Mouse (Mus musculus): Measurements from ENCODE around the gene Phf21a. TPM values are rescaled to one million over a fixed set of nuclear protein-coding genes. Genes with fewer than 3 reads are reported as not detected.
"Not testable (repeated sequence)": the region's sequence is repeated elsewhere in the genome, so short reads cannot be mapped to it uniquely, and the experiment has no call there.

Gene Phf21a
- polyA plus RNA-seq, 1 experiment from 2014 or later = 17.9 TPM

GRCm38 (mm10) chr2:92147925-92148750 lies 55.2 kb downstream of the Phf21a start:
- not testable (repeated sequence) for ATAC-seq; H3K9ac ChIP-seq (ENCODE audit: low read depth, low read length); H3K4me3 ChIP-seq (ENCODE audit: low read length); H3K9me3 ChIP-seq (ENCODE audit: control insufficient read depth, low read length); H3K4me2 ChIP-seq (ENCODE audit: low read depth, low read length); H3K36me3 ChIP-seq (ENCODE audit: control insufficient read depth, insufficient read depth, low read length); H3K4me1 ChIP-seq (ENCODE audit: control insufficient read depth, insufficient read depth, low read length); H3K27ac ChIP-seq (ENCODE audit: low read length); H3K27me3 ChIP-seq (replicated peaks; ENCODE audit: control insufficient read depth, insufficient read depth, low read length)
- 79% methylated on average over 5 of the region's 5 CpGs for WGBS

- Histone ChIP-seq H3K27ac (ENCODE audit: low read length) (no peak overlapping the region), H3K27me3 (replicated peaks; ENCODE audit: control insufficient read depth, insufficient read depth, low read length) (no peaks in the 10 kb centered on the region), H3K9ac (ENCODE audit: low read depth, low read length) (no peak overlapping the region), H3K4me3 (ENCODE audit: low read length) (no peak overlapping the region), H3K4me2 (ENCODE audit: low read depth, low read length) (no peak overlapping the region), H3K4me1 (ENCODE audit: control insufficient read depth, insufficient read depth, low read length) (no peaks in the 10 kb centered on the region), H3K36me3 (ENCODE audit: control insufficient read depth, insufficient read depth, low read length) (no peaks in the 10 kb centered on the region), H3K9me3 (ENCODE audit: control insufficient read depth, low read length) (no peaks in the 10 kb centered on the region)
- ATAC-seq = no peak
- 55% methylated on average over 10 of the region's 10 CpGs for WGBS
Measured at GRCm38 (mm10) chr2:92164291-92164690, 71.4 kb downstream of the Phf21a start.

GRCm38 (mm10) chr2:92166950-92167349 lies 74.0 kb downstream of the Phf21a start:
- H3K27ac ChIP-seq (ENCODE audit: low read length) = no peak overlapping the region
- no peak overlapping the region for H3K4me3 ChIP-seq (ENCODE audit: low read length)
- H3K27me3 ChIP-seq (replicated peaks; ENCODE audit: control insufficient read depth, insufficient read depth, low read length) = no peaks in the 10 kb centered on the region
- no peak overlapping the region for H3K4me2 ChIP-seq (ENCODE audit: low read depth, low read length)
- no peaks in the 10 kb centered on the region for H3K4me1 ChIP-seq (ENCODE audit: control insufficient read depth, insufficient read depth, low read length)
- 40% methylated on average over 7 of the region's 7 CpGs for WGBS
- H3K36me3 ChIP-seq (ENCODE audit: control insufficient read depth, insufficient read depth, low read length) = no peaks in the 10 kb centered on the region
- no peaks in the 10 kb centered on the region for H3K9me3 ChIP-seq (ENCODE audit: control insufficient read depth, low read length)
- H3K9ac ChIP-seq (ENCODE audit: low read depth, low read length) = no peak overlapping the region
- ATAC-seq = no peak

- Histone ChIP-seq H3K27me3 (replicated peaks; ENCODE audit: control insufficient read depth, insufficient read depth, low read length) (no peaks in the 10 kb centered on the region), H3K36me3 (ENCODE audit: control insufficient read depth, insufficient read depth, low read length) (no peaks in the 10 kb centered on the region), H3K4me2 (ENCODE audit: low read depth, low read length) (no peak overlapping the region), H3K9ac (ENCODE audit: low read depth, low read length) (no peak overlapping the region), H3K4me3 (ENCODE audit: low read length) (no peak overlapping the region), H3K9me3 (ENCODE audit: control insufficient read depth, low read length) (no peaks in the 10 kb centered on the region), H3K27ac (ENCODE audit: low read length) (peak overlapping the region; percentile 45), H3K4me1 (ENCODE audit: control insufficient read depth, insufficient read depth, low read length) (no peaks in the 10 kb centered on the region)
- 39% methylated on average over 8 of the region's 8 CpGs for WGBS
- peak; percentile 94 for ATAC-seq
Measured at GRCm38 (mm10) chr2:92171046-92171643, 78.2 kb downstream of the Phf21a start.

- Histone ChIP-seq H3K4me3 (ENCODE audit: low read length) (no peak overlapping the region), H3K27me3 (replicated peaks; ENCODE audit: control insufficient read depth, insufficient read depth, low read length) (no peaks in the 10 kb centered on the region), H3K4me2 (ENCODE audit: low read depth, low read length) (no peak overlapping the region), H3K4me1 (ENCODE audit: control insufficient read depth, insufficient read depth, low read length) (no peaks in the 10 kb centered on the region), H3K27ac (ENCODE audit: low read length) (no peak overlapping the region), H3K9ac (ENCODE audit: low read depth, low read length) (no peak overlapping the region), H3K9me3 (ENCODE audit: control insufficient read depth, low read length) (no peaks in the 10 kb centered on the region), H3K36me3 (ENCODE audit: control insufficient read depth, insufficient read depth, low read length) (no peaks in the 10 kb centered on the region)
- WGBS = 61% methylated on average over 5 of the region's 5 CpGs
- ATAC-seq = peak; percentile 54
Measured at GRCm38 (mm10) chr2:92172300-92172699, 79.4 kb downstream of the Phf21a start.

- Histone ChIP-seq H3K27ac (ENCODE audit: low read length) (no peak overlapping the region), H3K27me3 (replicated peaks; ENCODE audit: control insufficient read depth, insufficient read depth, low read length) (no peaks in the 10 kb centered on the region), H3K4me1 (ENCODE audit: control insufficient read depth, insufficient read depth, low read length) (no peaks in the 10 kb centered on the region), H3K36me3 (ENCODE audit: control insufficient read depth, insufficient read depth, low read length) (no peaks in the 10 kb centered on the region), H3K9me3 (ENCODE audit: control insufficient read depth, low read length) (no peaks in the 10 kb centered on the region), H3K9ac (ENCODE audit: low read depth, low read length) (no peak overlapping the region), H3K4me2 (ENCODE audit: low read depth, low read length) (no peak overlapping the region), H3K4me3 (ENCODE audit: low read length) (no peak overlapping the region)
- no peak for ATAC-seq
- 79% methylated on average over 4 of the region's 4 CpGs for WGBS
Measured at GRCm38 (mm10) chr2:92173186-92173585, 80.3 kb downstream of the Phf21a start.

- Histone ChIP-seq H3K9me3 (ENCODE audit: control insufficient read depth, low read length) (no peaks in the 10 kb centered on the region), H3K4me3 (ENCODE audit: low read length) (no peak overlapping the region), H3K36me3 (ENCODE audit: control insufficient read depth, insufficient read depth, low read length) (no peaks in the 10 kb centered on the region), H3K4me1 (ENCODE audit: control insufficient read depth, insufficient read depth, low read length) (no peaks in the 10 kb centered on the region), H3K4me2 (ENCODE audit: low read depth, low read length) (no peak overlapping the region), H3K9ac (ENCODE audit: low read depth, low read length) (no peak overlapping the region), H3K27ac (ENCODE audit: low read length) (no peak overlapping the region), H3K27me3 (replicated peaks; ENCODE audit: control insufficient read depth, insufficient read depth, low read length) (no peaks in the 10 kb centered on the region)
- WGBS = 75% methylated on average over 7 of the region's 7 CpGs
- no peak for ATAC-seq
Measured at GRCm38 (mm10) chr2:92174265-92174664, 81.3 kb downstream of the Phf21a start.

GRCm38 (mm10) chr2:92175002-92175401 lies 82.1 kb downstream of the Phf21a start:
- ATAC-seq = no peak
- Histone ChIP-seq H3K4me1 (ENCODE audit: control insufficient read depth, insufficient read depth, low read length) (no peaks in the 10 kb centered on the region), H3K4me3 (ENCODE audit: low read length) (no peak overlapping the region), H3K4me2 (ENCODE audit: low read depth, low read length) (no peak overlapping the region), H3K27me3 (replicated peaks; ENCODE audit: control insufficient read depth, insufficient read depth, low read length) (no peaks in the 10 kb centered on the region), H3K36me3 (ENCODE audit: control insufficient read depth, insufficient read depth, low read length) (no peaks in the 10 kb centered on the region), H3K9me3 (ENCODE audit: control insufficient read depth, low read length) (no peaks in the 10 kb centered on the region), H3K9ac (ENCODE audit: low read depth, low read length) (no peak overlapping the region), H3K27ac (ENCODE audit: low read length) (no peak overlapping the region)
- WGBS = 92% methylated on average over 4 of the region's 4 CpGs

GRCm38 (mm10) chr2:92176292-92176691 lies 83.4 kb downstream of the Phf21a start:
- Histone ChIP-seq H3K9me3 (ENCODE audit: control insufficient read depth, low read length) (no peaks in the 10 kb centered on the region), H3K4me2 (ENCODE audit: low read depth, low read length) (no peak overlapping the region), H3K27me3 (replicated peaks; ENCODE audit: control insufficient read depth, insufficient read depth, low read length) (no peaks in the 10 kb centered on the region), H3K36me3 (ENCODE audit: control insufficient read depth, insufficient read depth, low read length) (no peaks in the 10 kb centered on the region), H3K9ac (ENCODE audit: low read depth, low read length) (no peak overlapping the region), H3K4me3 (ENCODE audit: low read length) (no peak overlapping the region), H3K27ac (ENCODE audit: low read length) (no peak overlapping the region), H3K4me1 (ENCODE audit: control insufficient read depth, insufficient read depth, low read length) (no peaks in the 10 kb centered on the region)
- no peak for ATAC-seq
- 58% methylated on average over 4 of the region's 4 CpGs for WGBS

Data from intestine, embryonic 16.5 days (tissue).